Mouse (Mus musculus) stomach, postnatal 0 days (tissue): ENCODE measurements around the gene Tmem231. TPM values are rescaled to one million over a fixed set of nuclear protein-coding genes. Genes with fewer than 3 reads are reported as not detected.

Experiments
- ATAC-seq: fragments of 200-750 bp; cut with Nextera tagmentation; 2 replicates; pipeline ENCODE4 v1.8.0; 2017; ENCODE audit not compliant: low FRiP score, low TSS enrichment
- DNase-seq: peaks from one replicate; pipeline ENCODE4 v3.0.0-alpha.2; 2016; ENCODE audit warnings: low spot score
- H3K27ac ChIP-seq: fragments of 300-500 bp; sonication (generic); replicated peaks from 2 replicates; pipeline ENCODE4 v1.5.1; 2014; ENCODE audit warnings: mild to moderate bottlenecking, control low read depth
- H3K27me3 ChIP-seq: fragments of 300-500 bp; sonication (generic); 2 replicates; pipeline ENCODE4 v1.6.1; 2014; ENCODE audit warnings: low read length; ENCODE audit not compliant: control insufficient read depth, insufficient read depth
- H3K36me3 ChIP-seq: fragments of 300-500 bp; sonication (generic); 2 replicates; pipeline ENCODE4 v1.6.1; 2014; ENCODE audit warnings: low read length, mixed read lengths; ENCODE audit not compliant: control insufficient read depth, insufficient read depth
- H3K4me1 ChIP-seq: fragments of 300-500 bp; sonication (generic); replicated peaks from 2 replicates; pipeline ENCODE4 v1.6.1; 2014; ENCODE audit warnings: antibody characterized with exemption; ENCODE audit not compliant: control insufficient read depth, insufficient read depth
- H3K4me2 ChIP-seq: fragments of 300-500 bp; sonication (generic); replicated peaks from 2 replicates; pipeline ENCODE4 v1.6.1; 2014; ENCODE audit warnings: low read depth, mild to moderate bottlenecking, control low read depth, moderate library complexity
- H3K4me3 ChIP-seq: fragments of 300-500 bp; sonication (generic); 2 replicates; pipeline ENCODE4 v1.5.1; 2014; ENCODE audit warnings: low read depth, low read length, control low read depth
- H3K9ac ChIP-seq: fragments of 300-500 bp; sonication (generic); 2 replicates; pipeline ENCODE4 v1.6.1; 2014; ENCODE audit warnings: mild to moderate bottlenecking, low read length, control low read depth, mixed read lengths
- H3K9me3 ChIP-seq: fragments of 300-500 bp; sonication (generic); 2 replicates; pipeline ENCODE4 v1.6.1; 2016; ENCODE audit warnings: low read length; ENCODE audit not compliant: control insufficient read depth
- CTCF ChIP-seq: IDR thresholded peaks from 2 replicates; pipeline ENCODE4 v1.5.1; 2016; ENCODE audit warnings: antibody characterized with exemption, low read depth, mild to moderate bottlenecking, moderate library complexity
- EP300 ChIP-seq: optimal IDR thresholded peaks from 2 replicates; pipeline ENCODE3; 2016; ENCODE audit warnings: antibody characterized with exemption
- WGBS: fragments of 180-500 bp; shearing (Covaris S2); extraction: QIAGEN DNeasy Blood & Tissue Kit; methylation state at CpG from one replicate; pipeline ENCODE4 v1.1.7; 2014; 5-methylcytosine and 5-hydroxymethylcytosine counted together
- polyA plus RNA-seq: library from polyadenylated mRNA; unstranded; fragments of >200 nt; fragmentation: Nextera tagmentation; extraction: Ambion mirVana; gene quantifications from 2 replicates; pipeline ENCODE4 v1.2.1, GENCODE M21; 2015

Gene Tmem231
- polyA plus RNA-seq, 1 experiment from 2014 or later, result 3.3 TPM

- no peaks in the 10 kb centered on the region for H3K9me3 ChIP-seq
- no peaks in the 10 kb centered on the region for H3K27me3 ChIP-seq
- no peaks in the 10 kb centered on the region for H3K4me1 ChIP-seq
These were observed 21.3 kb upstream of the Tmem231 start for GRCm38 (mm10) chr8:111954844-111955594.

DNA sequence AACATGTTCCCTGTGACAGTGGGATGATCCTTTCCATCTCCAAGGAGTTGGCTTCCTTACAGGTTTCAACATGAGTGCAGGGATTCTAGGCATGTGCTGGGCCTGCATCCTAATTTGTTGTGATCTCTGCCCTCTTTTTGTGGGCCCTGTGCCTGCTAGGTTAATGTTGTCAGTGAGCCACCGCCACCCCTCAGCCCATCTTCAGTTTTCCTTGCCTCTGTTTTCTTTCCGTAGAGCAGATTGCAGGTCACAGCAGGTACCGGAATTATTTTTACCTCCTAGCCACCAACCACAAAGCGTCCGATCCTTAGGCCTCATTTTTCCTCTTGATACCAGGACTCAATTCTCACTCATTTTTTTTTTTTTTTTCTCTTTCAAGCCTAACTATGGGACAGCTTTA is 18.3 kb upstream of the Tmem231 start:
- H3K27me3 ChIP-seq, result no peaks in the 10 kb centered on the region
- DNase-seq, result no peak
- no peaks in the 10 kb centered on the region for H3K4me1 ChIP-seq
- H3K9me3 ChIP-seq, result no peaks in the 10 kb centered on the region
- no peak overlapping the region for H3K9ac ChIP-seq
- ATAC-seq, result no peak
- H3K27ac ChIP-seq, result no peak overlapping the region
- no peak overlapping the region for H3K4me3 ChIP-seq
- peaks cover 16% of the 10 kb centered on the region for H3K36me3 ChIP-seq
- 100% methylated on average over 5 of the region's 5 CpGs for WGBS
- TF ChIP-seq CTCF (no peak), EP300 (no peak)
- H3K4me2 ChIP-seq, result no peak overlapping the region

More at GRCm38 (mm10) chr8:111954844-111955594, 21.3 kb upstream of the Tmem231 start:
- TF ChIP-seq CTCF (no peak), EP300 (no peak)
- Histone ChIP-seq H3K9ac (no peak overlapping the region), H3K27ac (no peak overlapping the region), H3K4me2 (no peak overlapping the region), H3K4me3 (no peak overlapping the region), H3K36me3 (peaks cover 15% of the 10 kb centered on the region; the same call in 1 of the 2 replicates)
- WGBS, result 69% methylated on average over 4 of the region's 4 CpGs
- no peak for DNase-seq
- no peak for ATAC-seq

DNA sequence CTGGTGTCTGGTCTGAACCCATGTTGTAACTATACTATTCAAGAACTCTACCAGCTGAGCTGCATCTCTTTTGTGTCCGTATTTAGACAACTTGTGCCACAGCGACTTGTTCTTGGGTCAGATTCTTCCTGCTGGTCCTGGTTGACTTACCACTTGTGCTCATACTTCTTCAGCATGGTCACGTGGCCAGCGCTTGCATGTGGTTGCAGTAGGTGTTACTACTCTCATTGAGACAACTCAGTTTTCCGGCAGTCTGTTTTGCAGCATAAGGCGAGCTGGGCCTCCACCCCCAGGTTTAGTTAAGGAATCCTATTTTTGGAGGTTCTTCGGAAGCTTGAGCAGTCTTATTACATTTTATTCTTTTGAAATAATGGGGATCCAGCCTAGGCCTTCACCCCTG is 17.6 kb upstream of the Tmem231 start:
- WGBS, result 96% methylated on average over 7 of the region's 7 CpGs
- Histone ChIP-seq H3K27ac (no peak overlapping the region), H3K9ac (no peak overlapping the region), H3K36me3 (peaks cover 15% of the 10 kb centered on the region), H3K4me2 (no peak overlapping the region), H3K27me3 (no peaks in the 10 kb centered on the region), H3K4me3 (no peak overlapping the region), H3K4me1 (no peaks in the 10 kb centered on the region), H3K9me3 (no peaks in the 10 kb centered on the region)
- no peak for ATAC-seq
- no peak for TF ChIP-seq EP300
- no peak for TF ChIP-seq CTCF
- DNase-seq, result no peak

- Histone ChIP-seq H3K4me1 (no peaks in the 10 kb centered on the region), H3K9me3 (no peaks in the 10 kb centered on the region), H3K4me2 (no peak overlapping the region), H3K9ac (no peak overlapping the region), H3K27me3 (no peaks in the 10 kb centered on the region), H3K36me3 (peaks cover 15% of the 10 kb centered on the region), H3K27ac (no peak overlapping the region), H3K4me3 (no peak overlapping the region)
- ATAC-seq (no peak), DNase-seq (no peak)
- 72% methylated on average over 3 of the region's 3 CpGs for WGBS
- no peak for TF ChIP-seq EP300
These were observed 17.2 kb upstream of the Tmem231 start for GRCm38 (mm10) chr8:111950846-111951245.

DNA sequence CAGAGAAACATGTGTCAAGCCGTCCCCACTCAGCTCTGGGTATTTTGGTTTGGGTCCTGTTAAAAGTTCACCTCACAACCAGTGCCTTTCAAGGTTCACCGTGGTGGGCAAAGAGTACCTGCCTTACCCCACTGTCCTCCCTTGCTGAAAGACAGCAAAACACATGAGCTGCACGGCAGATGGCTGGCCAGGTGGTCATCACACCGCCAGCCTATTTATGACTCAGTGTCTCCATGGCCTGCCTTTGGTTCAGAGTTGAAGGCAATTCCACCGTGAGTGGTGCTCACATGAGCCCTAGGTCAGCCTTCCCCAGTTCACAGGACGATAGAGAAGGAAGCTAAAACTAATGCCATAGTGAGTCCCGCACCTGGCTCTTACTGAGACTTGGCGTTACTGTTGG is 14.3 kb upstream of the Tmem231 start:
- WGBS, result 86% methylated on average over 8 of the region's 8 CpGs
- H3K36me3 ChIP-seq, result peaks cover 5% of the 10 kb centered on the region; the same call in 1 of the 2 replicates
- H3K27me3 ChIP-seq, result no peaks in the 10 kb centered on the region
- no peak overlapping the region for H3K4me2 ChIP-seq
- H3K4me3 ChIP-seq, result no peak overlapping the region
- H3K9ac ChIP-seq, result no peak overlapping the region
- no peak overlapping the region for H3K27ac ChIP-seq
- ATAC-seq (no peak), DNase-seq (no peak)
- H3K4me1 ChIP-seq, result no peaks in the 10 kb centered on the region
- TF ChIP-seq CTCF (no peak), EP300 (no peak)
- H3K9me3 ChIP-seq, result no peaks in the 10 kb centered on the region

DNA sequence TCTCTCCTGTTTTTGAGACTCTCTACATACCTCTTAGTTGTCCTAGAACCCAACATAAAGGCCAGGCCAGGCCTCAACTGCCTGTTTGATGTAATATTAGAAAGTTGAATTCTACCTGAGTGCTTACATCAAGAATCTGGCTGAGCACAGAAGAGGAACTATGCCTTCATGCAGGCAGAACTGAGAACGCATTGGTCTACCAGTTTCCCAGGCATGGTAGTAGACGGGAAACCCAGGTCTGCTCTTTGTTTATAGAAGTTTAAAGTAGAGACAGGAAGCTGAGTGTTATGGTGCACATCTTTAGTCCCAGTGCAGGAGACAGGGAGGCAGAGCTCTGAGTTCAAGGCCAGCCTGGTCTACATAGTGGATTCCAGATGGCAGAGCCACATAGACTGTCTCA is 13.5 kb upstream of the Tmem231 start:
- peaks cover 5% of the 10 kb centered on the region; the same call in 1 of the 2 replicates for H3K36me3 ChIP-seq
- no peak for DNase-seq

More for the DNA sequence above, 13.5 kb upstream of the Tmem231 start:
- Histone ChIP-seq H3K27ac (no peak overlapping the region), H3K4me1 (no peaks in the 10 kb centered on the region), H3K4me2 (no peak overlapping the region), H3K9ac (no peak overlapping the region), H3K4me3 (no peak overlapping the region), H3K27me3 (no peaks in the 10 kb centered on the region), H3K9me3 (no peaks in the 10 kb centered on the region)
- TF ChIP-seq EP300, result no peak
- no peak for TF ChIP-seq CTCF
- WGBS, result 73% methylated on average over 2 of the region's 2 CpGs
- no peak for ATAC-seq
